Mouse (Mus musculus) heart, embryonic 11.5 days (tissue): ENCODE measurements around the gene Cyb561d1. TPM values are rescaled to one million over a fixed set of nuclear protein-coding genes. Genes with fewer than 3 reads are reported as not detected.
A peak's percentile ranks its signal among the peaks of the same experiment; 100 is the strongest.
"Not testable (repeated sequence)": the region's sequence is repeated elsewhere in the genome, so short reads cannot be mapped to it uniquely, and the experiment has no call there.

Experiments
- ATAC-seq: fragments of 200-750 bp; cut with Nextera tagmentation; replicated peaks from 2 replicates; pipeline ENCODE4 v1.8.0; 2017; ENCODE audit warnings: moderate library complexity; ENCODE audit not compliant: insufficient number of reproducible peaks, low FRiP score, low TSS enrichment
- H3K27ac ChIP-seq: fragments of 300-500 bp; sonication (generic); 2 replicates; pipeline ENCODE4 v1.5.1; 2014; ENCODE audit warnings: mild to moderate bottlenecking, low read depth, low read length
- H3K27me3 ChIP-seq: fragments of 300-500 bp; sonication (generic); 2 replicates; pipeline ENCODE4 v1.6.1; 2014; ENCODE audit warnings: mild to moderate bottlenecking, low read length, mixed read lengths; ENCODE audit not compliant: control insufficient read depth, insufficient read depth
- H3K36me3 ChIP-seq: fragments of 300-500 bp; sonication (generic); 2 replicates; pipeline ENCODE4 v1.6.1; 2014; ENCODE audit warnings: mild to moderate bottlenecking, low read length, moderate library complexity, mixed read lengths; ENCODE audit not compliant: control insufficient read depth, insufficient read depth
- H3K4me1 ChIP-seq: fragments of 300-500 bp; sonication (generic); 2 replicates; pipeline ENCODE4 v1.6.1; 2014; ENCODE audit warnings: low read length; ENCODE audit not compliant: control insufficient read depth, insufficient read depth
- H3K4me2 ChIP-seq: fragments of 300-500 bp; sonication (generic); 2 replicates; pipeline ENCODE4 v1.6.1; 2014; ENCODE audit warnings: mild to moderate bottlenecking, moderate library complexity
- H3K4me3 ChIP-seq: fragments of 300-500 bp; sonication (generic); 2 replicates; pipeline ENCODE4 v1.5.1; 2014; ENCODE audit warnings: low read depth, low read length
- H3K9ac ChIP-seq: fragments of 300-500 bp; sonication (generic); 2 replicates; pipeline ENCODE4 v1.6.1; 2014; ENCODE audit warnings: mild to moderate bottlenecking, low read depth, low read length, moderate library complexity
- H3K9me3 ChIP-seq: fragments of 300-500 bp; sonication (generic); replicated peaks from 2 replicates; pipeline ENCODE4 v1.6.1; 2016; ENCODE audit warnings: low read length; ENCODE audit not compliant: control insufficient read depth
- WGBS: fragments of 180-500 bp; shearing (Covaris S2); extraction: QIAGEN DNeasy Blood & Tissue Kit; methylation state at CpG from one replicate; pipeline ENCODE4 v1.1.7; 2014; ENCODE audit not compliant: insufficient replicate concordance; 5-methylcytosine and 5-hydroxymethylcytosine counted together
- polyA plus RNA-seq: library from polyadenylated mRNA; unstranded; fragments of >200 nt; fragmentation: Nextera tagmentation; extraction: Ambion mirVana; gene quantifications from 2 replicates; pipeline ENCODE4 v1.2.1, GENCODE M21; 2014

Cyb561d1 gene
- polyA plus RNA-seq, result 1.7 and 2.0 TPM in 2 replicates

DNA sequence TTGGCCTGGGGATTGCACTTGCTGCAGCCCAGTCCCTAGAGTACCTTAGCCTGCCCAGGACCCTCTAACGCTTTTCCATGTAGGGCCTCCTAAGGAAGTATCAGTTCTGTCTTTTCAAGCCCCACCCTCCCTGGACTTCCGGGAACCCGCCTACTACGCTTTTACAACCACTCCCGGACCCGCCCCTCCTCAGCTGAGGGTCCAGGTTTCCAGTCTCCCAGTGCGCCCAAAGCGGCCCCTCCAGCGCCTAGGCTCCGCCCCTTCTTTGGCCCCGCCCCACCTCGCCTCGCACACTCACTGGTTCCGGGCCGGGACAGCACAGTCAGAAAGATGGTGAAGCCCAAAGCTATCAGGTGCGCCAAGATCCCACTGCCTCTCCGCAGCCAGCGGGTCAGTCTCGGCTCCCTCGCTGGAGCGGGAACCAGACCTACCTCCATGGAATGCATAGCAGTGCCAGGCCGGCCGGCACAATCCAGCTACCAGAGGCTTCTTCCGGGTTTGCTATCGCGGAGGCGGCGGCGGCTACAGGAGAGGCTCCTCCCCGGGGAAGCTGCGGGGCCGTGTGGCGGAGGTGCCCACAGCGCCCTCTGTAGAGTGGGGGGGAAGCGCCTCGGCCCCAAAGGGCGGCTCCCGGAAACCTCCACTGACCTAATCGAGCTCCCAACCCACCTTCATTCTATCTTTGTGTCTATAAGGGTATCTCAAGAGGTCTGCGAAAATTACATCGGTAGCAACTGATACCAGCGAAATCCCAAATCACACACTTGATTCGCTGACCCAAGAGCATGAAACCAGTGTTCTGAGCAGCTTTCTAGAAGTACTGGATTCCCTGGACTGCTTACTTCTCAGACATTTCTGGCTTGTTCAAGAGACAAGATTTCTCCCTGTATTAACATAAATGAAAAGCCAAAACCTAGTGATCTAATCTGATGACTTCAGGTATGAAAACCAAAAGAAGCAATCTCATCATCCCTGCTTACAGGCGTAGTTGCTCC is at the start of gene Cyb561d1:
Gene Cyb561d1 (minus strand): TSS at position 884 of the 995 bp plus-strand sequence.
- peak within 1 kb of the TSS; percentile 70 for H3K4me3 ChIP-seq
- peak; percentile 94 for ATAC-seq
- no peaks in the 10 kb centered on the region for H3K9me3 ChIP-seq
- H3K4me1 ChIP-seq, result peaks cover 15% of the 10 kb centered on the region
- no peaks in the 10 kb centered on the region for H3K27me3 ChIP-seq
- H3K9ac ChIP-seq, result peak within 1 kb of the TSS; percentile 72
- WGBS, result 3% methylated on average over 44 of the region's 44 CpGs
- peak within 1 kb of the TSS; percentile 71 for H3K4me2 ChIP-seq
- H3K27ac ChIP-seq, result peak within 1 kb of the TSS; percentile 90
- H3K36me3 ChIP-seq, result peaks cover 13% of the 10 kb centered on the region; the same call in 1 of the 2 replicates

DNA sequence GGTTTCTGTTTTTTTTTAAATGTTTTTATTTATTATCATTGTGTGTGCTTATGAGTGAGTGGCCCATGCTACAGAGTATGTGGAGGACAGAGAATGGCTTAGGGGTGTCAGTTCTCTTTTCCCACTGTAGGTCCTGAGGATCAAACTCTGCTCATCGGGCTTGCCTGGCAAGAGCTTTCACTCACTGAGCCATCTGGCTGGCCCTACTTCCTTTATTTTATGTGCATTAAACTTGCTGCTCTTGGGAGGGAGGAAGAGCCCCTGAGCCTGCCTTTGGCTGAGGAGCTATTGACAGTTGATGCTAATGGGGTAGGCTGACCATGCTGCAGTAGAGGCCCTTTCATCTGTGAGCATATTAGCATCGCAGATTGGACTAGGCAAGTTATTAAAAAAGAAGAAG is 45.8 kb upstream of the Cyb561d1 start:
- no peak overlapping the region for H3K4me2 ChIP-seq
- ATAC-seq, result no peak
- H3K27ac ChIP-seq, result no peak overlapping the region
- H3K9ac ChIP-seq, result no peak overlapping the region
- no peaks in the 10 kb centered on the region for H3K9me3 ChIP-seq
- H3K36me3 ChIP-seq, result no peaks in the 10 kb centered on the region
- no peaks in the 10 kb centered on the region for H3K4me1 ChIP-seq
- H3K4me3 ChIP-seq, result no peak overlapping the region
- WGBS, result 77% methylated on average over 2 of the region's 2 CpGs
- no peaks in the 10 kb centered on the region for H3K27me3 ChIP-seq

DNA sequence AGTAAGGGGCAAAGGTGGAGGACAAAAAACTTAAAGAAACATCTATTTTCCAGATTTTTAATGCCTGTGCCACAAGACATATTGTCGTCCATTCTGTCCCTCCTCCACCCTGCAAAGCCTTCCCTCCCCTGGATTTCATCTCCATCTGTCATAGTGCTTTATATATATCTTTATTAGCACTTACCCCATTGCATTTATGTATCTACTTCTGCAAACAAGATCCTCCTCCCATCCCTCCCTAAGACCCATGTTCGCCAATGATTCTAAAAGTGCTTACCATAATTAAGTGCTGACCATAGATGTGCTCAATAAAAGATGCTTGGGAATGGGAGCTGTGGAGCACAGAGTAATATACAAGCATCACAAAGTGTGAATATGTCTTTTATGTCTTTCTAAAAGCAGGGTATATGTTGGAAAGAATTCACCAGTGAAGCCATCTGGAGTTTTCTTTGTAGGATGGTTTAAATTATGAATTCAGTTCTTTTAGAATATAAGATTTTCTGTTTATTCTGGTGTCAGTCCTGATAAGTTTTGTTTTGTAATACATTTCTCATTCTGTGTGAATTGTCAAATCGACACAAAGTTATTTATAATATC is 40.3 kb upstream of the Cyb561d1 start:
- Histone ChIP-seq H3K27ac (no peak overlapping the region), H3K36me3 (no peaks in the 10 kb centered on the region), H3K9ac (no peak overlapping the region), H3K9me3 (no peaks in the 10 kb centered on the region), H3K4me3 (no peak overlapping the region), H3K27me3 (no peaks in the 10 kb centered on the region), H3K4me2 (no peak overlapping the region), H3K4me1 (no peaks in the 10 kb centered on the region)
- 81% methylated on average over 3 of the region's 3 CpGs for WGBS
- no peak for ATAC-seq

DNA sequence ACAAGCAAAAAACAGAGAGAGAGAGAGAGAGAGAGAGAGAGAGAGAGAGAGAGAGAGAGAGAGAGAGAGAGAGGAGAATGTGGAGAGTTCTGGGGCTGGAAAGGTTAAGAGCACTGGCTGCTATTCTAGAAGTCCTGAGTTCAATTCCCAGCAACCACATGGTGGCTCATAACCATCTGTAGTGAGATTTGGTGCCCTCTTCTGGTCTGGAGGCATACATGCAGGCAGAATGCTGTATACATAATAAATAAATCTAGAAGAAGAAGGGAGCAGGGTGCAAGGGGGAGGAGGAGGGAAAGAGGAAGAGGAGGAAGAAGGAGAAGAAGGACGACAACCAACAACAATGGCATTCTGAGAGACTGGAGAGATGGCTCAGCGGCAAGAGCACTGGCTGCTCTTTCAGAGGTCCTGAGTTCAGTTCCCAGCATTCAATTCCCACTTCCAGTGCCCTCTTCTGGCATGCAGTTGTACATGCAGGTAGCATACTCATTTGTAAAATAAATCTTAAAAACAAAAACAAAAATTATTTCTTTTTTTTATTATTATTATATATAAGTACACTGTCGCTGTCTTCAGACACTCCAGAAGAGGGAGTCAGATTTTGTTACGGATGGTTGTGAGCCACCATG is 36.6 kb upstream of the Cyb561d1 start:
- H3K27me3 ChIP-seq, ATAC-seq, H3K9me3 ChIP-seq, H3K27ac ChIP-seq, H3K9ac ChIP-seq, H3K36me3 ChIP-seq, H3K4me2 ChIP-seq, H3K4me3 ChIP-seq, H3K4me1 ChIP-seq: not testable (repeated sequence)
- 80% methylated on average over 4 of the region's 4 CpGs for WGBS

DNA sequence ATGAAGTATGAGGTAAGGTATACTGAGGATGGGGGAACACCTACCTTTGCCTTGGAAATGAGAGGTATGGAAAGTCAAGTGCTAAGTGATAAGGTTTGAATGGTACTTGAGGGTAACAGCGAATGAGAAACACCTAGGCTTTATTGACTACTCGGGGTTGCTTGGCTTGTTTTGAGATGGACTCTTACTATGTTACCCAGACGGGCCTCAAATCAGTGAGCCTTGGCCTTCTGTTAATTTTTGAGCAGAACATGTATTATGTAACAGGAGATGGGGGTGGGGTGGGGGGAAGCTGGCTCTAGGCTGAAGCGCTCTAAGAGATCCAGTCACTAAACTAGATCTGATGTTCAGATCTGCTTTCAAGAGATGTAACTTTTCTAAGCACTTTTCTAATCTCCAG is 30.6 kb upstream of the Cyb561d1 start:
- WGBS, result 72% methylated on average over 4 of the region's 4 CpGs
- Histone ChIP-seq H3K4me3 (no peak overlapping the region), H3K4me1 (no peaks in the 10 kb centered on the region)

DNA sequence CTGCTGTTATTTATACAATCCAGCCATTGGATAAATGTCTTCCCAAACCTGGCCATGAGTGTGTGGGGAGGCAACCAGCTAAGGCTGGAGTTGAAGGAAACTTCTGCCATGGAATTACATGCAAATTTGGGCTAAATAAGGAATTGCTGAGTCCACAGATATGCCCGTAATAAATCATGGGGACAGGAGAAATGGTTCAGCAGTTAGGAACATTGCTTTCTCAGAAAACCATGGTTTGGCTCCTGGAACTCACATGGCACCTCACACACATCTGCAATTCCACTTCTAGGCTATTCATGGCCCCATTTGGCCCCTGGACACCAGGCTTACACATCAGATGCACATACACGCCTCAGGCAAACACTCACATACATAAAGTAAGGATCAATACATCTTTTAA is 26.5 kb upstream of the Cyb561d1 start:
- no peak overlapping the region for H3K27ac ChIP-seq
- H3K4me1 ChIP-seq, result 0 out of 2 replicates have a peak, but pooled peaks cover 4% of the 10 kb centered on the region
- H3K36me3 ChIP-seq, result no peaks in the 10 kb centered on the region
- H3K4me3 ChIP-seq, result no peak overlapping the region
- ATAC-seq, result no peak
- peaks cover 42% of the 10 kb centered on the region for H3K27me3 ChIP-seq
- no peaks in the 10 kb centered on the region for H3K9me3 ChIP-seq
- H3K9ac ChIP-seq, result no peak overlapping the region
- 73% methylated on average over 2 of the region's 2 CpGs for WGBS
- H3K4me2 ChIP-seq, result no peak overlapping the region

More for the DNA sequence above, 30.6 kb upstream of the Cyb561d1 start:
- H3K36me3 ChIP-seq, result no peaks in the 10 kb centered on the region
- no peak for ATAC-seq
- H3K27ac ChIP-seq, result no peak overlapping the region
- H3K4me2 ChIP-seq, result no peak overlapping the region
- no peaks in the 10 kb centered on the region for H3K9me3 ChIP-seq
- peaks cover 11% of the 10 kb centered on the region for H3K27me3 ChIP-seq
- no peak overlapping the region for H3K9ac ChIP-seq

DNA sequence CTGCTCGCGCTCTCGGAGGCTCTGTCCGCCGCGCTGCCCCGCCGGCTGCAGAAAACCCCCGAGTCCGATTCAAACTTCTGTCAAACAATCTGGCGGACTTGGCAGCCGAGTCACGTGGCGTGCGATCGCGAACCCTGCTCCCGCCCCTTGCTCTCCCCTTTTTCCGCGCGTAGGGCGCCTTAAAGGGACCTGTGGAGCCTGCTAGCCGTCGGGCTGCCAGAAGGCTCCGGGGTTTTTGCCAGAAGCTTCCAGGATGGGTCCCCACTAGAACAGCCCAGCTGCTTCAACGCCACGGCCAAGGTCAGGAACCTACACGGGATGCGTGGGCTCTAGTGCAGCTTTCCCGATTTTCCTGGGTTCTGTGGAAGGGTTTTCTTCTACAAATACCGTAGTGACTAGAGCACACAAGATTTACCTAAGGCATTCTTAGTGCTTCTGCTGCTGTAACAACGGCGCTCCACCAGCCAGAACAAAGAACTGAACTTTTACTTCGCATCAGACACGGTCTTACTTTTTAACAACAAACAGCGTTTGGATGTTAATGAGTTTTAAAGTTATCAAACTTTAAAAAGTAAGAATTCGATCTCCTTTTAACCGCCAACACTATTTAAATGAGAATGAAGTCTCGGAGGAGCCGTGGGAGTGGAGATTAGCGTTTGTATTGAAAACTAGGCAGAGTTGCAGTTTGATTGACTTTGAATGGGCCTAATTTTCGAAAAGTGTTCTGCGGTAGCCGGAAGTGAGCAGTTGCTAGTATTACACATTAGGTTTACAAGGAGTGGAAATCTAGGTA is 25.7 kb upstream of the Cyb561d1 start, which contains the start of gene Sypl2:
Gene Sypl2 (minus strand): TSS at position 91 of the 793 bp plus-strand sequence.
- H3K4me3 ChIP-seq, result peak within 1 kb of the TSS; percentile 53
- no peaks in the 10 kb centered on the region for H3K9me3 ChIP-seq
- H3K4me2 ChIP-seq, result peak within 1 kb of the TSS; percentile 85
- 6% methylated on average over 40 of the region's 44 CpGs for WGBS
- no peaks in the 10 kb centered on the region for H3K36me3 ChIP-seq
- H3K27ac ChIP-seq, result no peak within 1 kb of the TSS
- 0 out of 2 replicates have a peak, but pooled peaks cover 4% of the 10 kb centered on the region for H3K4me1 ChIP-seq
- no peak for ATAC-seq
- H3K9ac ChIP-seq, result peak within 1 kb of the TSS; percentile 65
- H3K27me3 ChIP-seq, result peaks cover 42% of the 10 kb centered on the region
